Mouse (Mus musculus): ENCODE results near the gene Agbl4.

Agbl4 gene

GRCm38 (mm10) chr4:111399784-111400183, 1002.3 kb downstream of the Agbl4 start:
- no peak for DNase-seq (ENCODE audit: low spot score)

DNA sequence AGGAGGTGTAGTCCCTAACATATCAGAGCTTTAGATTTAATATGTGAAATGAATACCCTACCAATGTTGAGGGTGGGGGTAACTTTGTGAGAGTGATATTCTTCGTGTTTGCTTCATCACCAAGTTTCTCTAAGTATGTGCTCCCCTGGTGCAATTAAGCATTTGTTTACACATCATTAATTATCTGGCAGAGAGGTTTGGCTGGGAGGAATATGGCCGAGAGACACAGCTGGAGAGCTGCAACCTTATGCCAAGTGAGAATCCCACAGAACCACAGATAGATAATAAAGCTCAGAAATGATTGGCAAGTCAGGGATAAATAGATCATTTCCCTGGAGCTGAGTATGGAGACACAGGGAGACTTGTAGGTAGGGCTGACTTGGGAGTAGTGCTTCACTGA, 1003.2 kb downstream of the Agbl4 start:
- DNase-seq (ENCODE audit: low spot score): no peak

GRCm38 (mm10) chr4:111403243-111403642, 1005.8 kb downstream of the Agbl4 start:
- DNase-seq (ENCODE audit: low spot score): no peak

DNA sequence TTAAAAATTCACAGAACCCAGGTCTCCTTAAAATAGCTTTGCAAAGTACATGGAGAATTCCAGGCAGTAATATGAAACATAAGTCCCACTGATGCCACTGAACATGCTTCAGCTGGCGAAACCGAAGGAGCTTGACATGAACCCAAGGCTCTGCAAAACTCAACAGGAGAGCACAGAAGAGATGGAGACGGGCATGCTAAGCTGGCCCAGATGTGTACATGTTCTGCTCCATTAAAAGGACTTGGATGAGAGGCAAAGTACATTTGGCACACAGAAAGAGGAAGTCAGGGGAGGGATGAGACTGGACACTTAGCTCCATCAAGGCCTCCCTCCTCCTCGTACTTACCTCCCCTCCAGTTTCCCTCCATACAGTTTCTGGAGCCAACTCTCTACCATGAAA, 1013.3 kb downstream of the Agbl4 start:
- no peak for DNase-seq (ENCODE audit: low spot score)

GRCm38 (mm10) chr4:111414399-111414798, 1016.9 kb downstream of the Agbl4 start:
- DNase-seq (ENCODE audit: low spot score): no peak

DNA sequence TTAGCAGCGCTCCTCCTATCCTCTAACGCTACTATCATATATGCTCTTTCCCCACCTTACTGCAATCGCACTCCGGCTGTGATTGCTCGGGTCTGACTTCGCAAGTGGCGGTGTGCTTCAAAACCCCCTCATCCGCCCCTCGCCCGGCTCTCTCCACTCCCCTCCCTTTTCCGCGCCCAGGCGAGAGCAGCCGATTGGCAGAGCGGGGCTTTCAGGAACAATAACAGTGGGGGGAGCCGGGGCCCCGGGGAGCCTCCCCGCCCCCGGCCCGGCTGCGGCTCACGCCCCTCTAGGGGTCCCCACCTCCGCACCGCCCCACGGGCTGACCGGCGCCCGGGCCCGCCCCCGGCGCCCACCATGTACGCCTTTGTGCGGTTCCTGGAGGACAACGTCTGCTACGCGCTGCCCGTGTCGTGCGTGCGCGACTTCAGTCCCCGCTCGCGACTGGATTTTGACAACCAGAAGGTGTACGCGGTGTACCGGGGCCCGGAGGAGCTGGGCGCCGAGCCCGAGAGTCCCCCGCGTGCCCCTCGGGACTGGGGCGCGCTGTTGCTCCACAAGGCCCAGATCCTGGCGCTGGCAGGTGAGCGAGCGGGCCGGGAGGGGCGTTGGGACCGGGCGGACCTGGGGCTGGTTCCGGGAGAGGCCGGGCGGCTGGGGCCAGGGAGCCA, 1017.5 kb downstream of the Agbl4 start, which contains the start of gene Bend5:
TSS of gene Bend5 (plus strand) at position 189 of the 671 bp plus-strand sequence.
- peak; percentile 93 for DNase-seq (ENCODE audit: low spot score)

DNA sequence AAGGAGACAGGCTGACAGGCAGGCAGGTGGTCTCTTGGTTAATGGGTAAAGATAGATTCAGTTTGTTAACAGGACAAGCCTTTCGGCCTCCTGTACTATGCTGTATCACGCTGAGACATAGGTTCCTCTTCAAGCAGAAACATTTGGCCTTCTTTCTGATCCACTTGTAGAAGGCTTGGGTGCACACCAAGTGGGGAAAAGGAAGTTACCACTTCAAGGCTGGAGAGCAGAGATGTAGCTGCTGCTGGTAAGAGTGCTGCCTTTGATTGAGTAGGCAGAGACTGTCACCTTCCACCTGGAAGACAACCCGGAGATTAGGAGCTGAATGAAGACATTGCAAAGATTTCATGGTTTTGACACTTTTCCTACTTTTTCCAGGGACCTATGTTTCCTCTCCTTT, 1018.7 kb downstream of the Agbl4 start:
- no peak for DNase-seq (ENCODE audit: low spot score)

- DNase-seq (ENCODE audit: low spot score): no peak
These were observed 1019.1 kb downstream of the Agbl4 start for GRCm38 (mm10) chr4:111416551-111416950.

- DNase-seq (ENCODE audit: low spot score): no peak
These were observed 1020.3 kb downstream of the Agbl4 start for GRCm38 (mm10) chr4:111417716-111418115.

DNA sequence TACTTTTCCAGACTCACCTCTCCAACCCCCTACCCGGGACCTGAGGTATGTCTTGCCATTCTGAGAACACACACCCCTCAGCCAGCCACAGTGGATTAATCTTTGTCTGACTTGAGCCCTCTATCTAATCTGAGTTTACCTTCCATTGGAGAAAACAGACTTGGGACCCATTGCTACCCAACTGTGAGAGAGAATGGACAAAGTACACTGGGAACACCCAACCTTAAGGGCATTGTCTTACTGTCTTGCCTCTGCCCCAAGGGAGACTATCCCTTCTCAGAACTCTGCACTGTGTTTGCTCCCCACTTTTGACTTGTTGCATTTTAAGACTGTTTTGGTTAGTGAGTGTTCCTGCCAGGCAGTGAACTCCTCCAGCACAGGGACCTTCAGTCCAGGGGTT, 1022.0 kb downstream of the Agbl4 start:
- DNase-seq (ENCODE audit: low spot score): peak; percentile 70

DNA sequence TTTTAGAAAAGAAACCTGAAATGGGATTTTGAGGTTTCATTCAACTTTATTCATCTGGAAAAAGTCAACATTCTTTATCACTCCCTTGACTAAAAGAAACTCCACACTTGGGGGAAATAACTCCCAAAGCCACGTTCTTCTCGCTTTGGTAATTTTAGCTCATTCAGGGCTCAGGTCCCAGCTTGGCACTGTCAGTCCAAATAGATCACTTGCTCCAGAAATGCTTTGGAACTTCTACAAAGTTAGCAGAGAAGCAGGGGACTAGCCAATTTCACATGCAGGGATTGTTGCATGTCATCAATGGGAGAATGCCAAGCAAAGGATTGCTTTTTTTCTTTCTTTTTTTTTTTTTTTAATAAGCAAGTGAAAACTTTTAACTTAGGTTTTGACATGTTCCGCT, 1022.6 kb downstream of the Agbl4 start:
- DNase-seq (ENCODE audit: low spot score): no peak

DNA sequence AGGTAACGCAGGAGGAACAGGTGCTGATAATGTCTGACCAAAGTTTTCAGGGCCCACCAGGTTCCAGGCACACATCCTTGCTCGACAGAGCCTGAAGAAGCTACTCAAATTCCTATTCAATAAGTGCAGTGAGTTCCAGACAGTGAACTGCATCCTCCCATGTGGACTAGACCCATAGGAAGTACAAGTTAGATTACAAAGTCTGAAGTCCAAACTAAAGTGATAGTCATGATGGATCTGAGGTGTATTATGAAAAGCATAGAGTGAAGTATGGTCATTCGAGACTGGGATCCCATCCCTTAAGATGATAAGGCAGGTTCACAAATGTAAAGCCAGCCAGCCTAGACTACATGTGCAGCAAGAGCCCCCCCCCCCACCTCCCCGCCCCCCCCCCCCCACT, 1023.5 kb downstream of the Agbl4 start:
- DNase-seq (ENCODE audit: low spot score): no peak

DNA sequence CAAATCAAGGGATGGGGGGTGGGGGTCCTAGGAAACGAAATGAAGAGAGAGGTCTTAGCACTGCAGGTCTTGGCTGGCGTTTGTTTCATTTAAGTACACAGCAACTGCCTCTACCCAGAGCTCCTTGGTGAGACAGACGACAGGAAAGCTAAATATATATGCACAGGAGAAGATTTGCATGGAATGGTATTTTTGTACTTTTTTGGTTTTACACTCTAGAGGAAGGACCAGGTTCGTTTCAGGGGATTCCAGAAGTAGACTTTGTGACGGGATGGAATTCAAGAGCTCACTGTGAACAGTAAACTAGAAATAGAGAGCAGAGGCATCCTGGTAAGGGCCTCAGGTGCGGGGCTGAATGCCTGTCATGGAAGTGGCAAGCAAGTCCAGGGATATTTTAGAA, 1024.3 kb downstream of the Agbl4 start:
- DNase-seq (ENCODE audit: low spot score): no peak

GRCm38 (mm10) chr4:111424371-111424950, 1027.0 kb downstream of the Agbl4 start:
- no peak for DNase-seq (ENCODE audit: low spot score)

DNA sequence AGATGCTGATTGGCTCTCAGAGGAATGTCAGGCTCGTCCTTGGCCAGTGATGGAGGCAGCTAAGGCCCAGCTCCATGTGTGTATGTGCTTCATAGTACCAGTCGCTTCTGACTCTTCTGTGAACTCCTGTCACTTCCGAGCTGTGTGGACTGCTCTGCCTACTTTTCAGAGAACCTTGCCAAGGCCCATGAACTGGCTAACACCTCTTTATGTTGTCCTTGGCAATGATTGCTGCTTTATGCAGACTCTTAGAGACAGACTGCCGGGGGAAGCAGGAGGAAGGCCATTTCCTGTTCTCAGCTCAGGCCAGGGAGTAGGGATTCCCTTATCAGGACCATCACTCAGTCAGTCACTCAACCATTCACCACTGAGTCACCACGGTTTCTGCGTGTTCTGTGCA, 1027.7 kb downstream of the Agbl4 start:
- DNase-seq (ENCODE audit: low spot score): no peak

GRCm38 (mm10) chr4:111431186-111431585, 1033.7 kb downstream of the Agbl4 start:
- no peak for DNase-seq (ENCODE audit: low spot score)

DNA sequence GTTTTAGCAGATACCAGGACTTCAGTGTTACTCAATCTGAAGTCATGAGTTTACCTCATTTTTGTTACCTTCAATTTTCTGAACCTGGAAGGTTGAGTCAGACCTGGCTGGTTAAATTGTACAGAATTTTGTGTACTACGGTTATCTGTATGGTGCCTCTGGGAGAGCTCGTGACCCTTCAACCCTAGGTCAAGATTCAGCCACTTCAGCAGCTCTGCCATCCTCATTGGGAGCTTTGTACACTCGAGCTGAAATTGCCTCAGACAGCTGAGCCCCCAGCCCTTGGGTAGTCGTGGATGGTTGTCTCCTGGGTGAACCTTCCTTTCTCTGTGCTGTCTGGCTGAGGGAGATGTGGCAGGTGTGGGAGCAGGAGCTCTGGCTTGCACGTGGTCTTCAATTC, 1034.6 kb downstream of the Agbl4 start:
- DNase-seq (ENCODE audit: low spot score): peak; percentile 66

DNA sequence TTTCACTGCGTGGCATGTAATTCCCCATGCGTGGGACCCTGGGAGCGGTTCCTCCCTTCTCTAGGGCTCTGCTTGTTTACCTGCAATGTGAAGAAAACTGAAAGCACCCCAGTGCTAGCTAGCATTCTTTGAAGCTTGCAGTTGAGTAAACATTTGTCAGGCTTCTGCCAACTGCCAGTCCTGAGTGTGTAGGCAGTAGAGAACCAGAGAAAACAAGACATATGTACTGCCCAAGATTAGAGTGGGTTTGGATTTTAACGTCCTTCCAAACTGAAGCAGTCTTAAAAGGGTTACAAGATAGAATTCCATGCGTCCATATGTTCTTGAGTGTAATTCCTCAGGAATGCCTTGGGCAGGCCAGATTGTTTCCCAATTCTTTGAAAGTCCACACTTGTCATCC, 1035.0 kb downstream of the Agbl4 start:
- no peak for DNase-seq (ENCODE audit: low spot score)

DNA sequence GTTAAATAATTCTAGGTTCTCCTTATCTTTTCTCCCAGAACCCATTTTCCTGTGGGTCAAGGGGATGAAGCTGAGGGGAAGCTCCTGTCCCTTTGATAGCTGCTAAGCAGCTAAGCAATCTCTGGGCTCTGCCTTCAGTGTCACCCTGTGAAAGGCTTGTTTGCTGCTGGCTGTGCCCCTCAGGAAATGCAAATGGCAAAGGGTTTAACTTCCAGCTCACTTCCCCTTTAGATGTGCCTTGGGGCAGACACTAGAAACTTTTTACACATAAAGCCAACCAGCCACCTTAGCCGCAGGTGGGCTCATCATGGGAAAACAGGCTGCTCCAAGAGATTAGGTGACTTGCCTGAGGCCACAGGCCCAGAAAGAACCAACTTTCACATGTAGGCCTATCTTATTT, 1044.2 kb downstream of the Agbl4 start:
- no peak for DNase-seq (ENCODE audit: low spot score)

- DNase-seq (ENCODE audit: low spot score): no peak
These were observed 1045.2 kb downstream of the Agbl4 start for GRCm38 (mm10) chr4:111442435-111443238.

- no peak for DNase-seq (ENCODE audit: low spot score)
These were observed 1046.6 kb downstream of the Agbl4 start for GRCm38 (mm10) chr4:111443906-111444615.

GRCm38 (mm10) chr4:111444616-111445160, 1047.2 kb downstream of the Agbl4 start:
- no peak for DNase-seq (ENCODE audit: low spot score)
